Mouse (Mus musculus) layer of hippocampus, adult 2 months (tissue): ENCODE data around the gene Prkcg. TPM values are rescaled to one million over a fixed set of nuclear protein-coding genes. Genes with fewer than 3 reads are reported as not detected.
"Not testable (repeated sequence)": the region's sequence is repeated elsewhere in the genome, so short reads cannot be mapped to it uniquely, and the experiment has no call there.

Source experiments
- DNase-seq, 2 experiments: peaks; one replicate each; pipeline ENCODE4 v3.0.0; 2022; ENCODE audit warnings: low spot score in 2 of 2
- H3K27ac ChIP-seq: fragments of 200-600 bp; 2 replicates; pipeline ENCODE4 v1.8.1; 2022
- H3K4me3 ChIP-seq: fragments of 200-600 bp; 2 replicates; pipeline ENCODE4 v1.8.1; 2022; ENCODE audit warnings: mild to moderate bottlenecking
- CTCF ChIP-seq: fragments of 200-600 bp; conservative IDR thresholded peaks from 2 replicates; pipeline ENCODE4 v1.8.1; 2022; ENCODE audit warnings: antibody characterized with exemption, mild to moderate bottlenecking, moderate library complexity
- total RNA-seq, 2 experiments: library from RNA; stranded (reverse); gene quantifications; 2 replicates each; pipeline ENCODE4 v1.2.3; 2021

Prkcg gene
- total RNA-seq, 2 experiments from 2014 or later = 518 to 547 TPM

DNA sequence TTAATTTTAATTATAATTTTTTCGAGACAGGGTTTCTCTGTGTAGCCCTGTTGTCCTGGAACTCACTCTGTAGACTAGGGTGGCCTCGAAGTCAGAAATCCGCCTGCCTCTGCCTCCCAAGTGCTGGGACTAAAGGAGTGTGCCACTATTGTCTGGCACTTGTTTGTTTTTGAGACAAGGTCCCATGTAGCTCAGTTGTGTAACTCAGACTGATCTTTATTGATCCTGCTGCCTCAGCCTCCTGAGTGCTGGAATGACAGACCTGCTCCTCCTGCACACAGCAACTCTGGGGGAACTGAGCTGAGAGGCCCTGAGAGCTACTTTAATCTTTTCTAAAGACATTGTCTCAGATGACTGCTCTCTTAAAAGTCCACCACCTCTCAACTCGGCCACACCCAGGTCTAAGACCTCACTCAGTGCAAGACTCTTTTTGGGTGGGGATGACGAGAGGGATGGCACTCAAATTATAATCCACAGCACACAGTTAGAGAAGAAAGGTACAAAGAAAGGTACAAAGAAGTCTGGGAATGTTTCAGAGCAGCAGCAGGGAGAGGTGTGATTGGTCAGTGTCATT is 8.8 kb upstream of the Prkcg start:
- Histone ChIP-seq H3K4me3 (no peak overlapping the region), H3K27ac (peak overlapping the region; percentile 86)
- DNase-seq = peak in 1 of 2 experiments; percentile 9
- TF ChIP-seq CTCF = no peak

GRCm38 (mm10) chr7:3280654-3281153 is 8.3 kb upstream of the Prkcg start:
- no peak overlapping the region for H3K4me3 ChIP-seq
- DNase-seq = peak; percentile 56 to 71
- no peak for TF ChIP-seq CTCF
- H3K27ac ChIP-seq = peak overlapping the region; percentile 86

DNA sequence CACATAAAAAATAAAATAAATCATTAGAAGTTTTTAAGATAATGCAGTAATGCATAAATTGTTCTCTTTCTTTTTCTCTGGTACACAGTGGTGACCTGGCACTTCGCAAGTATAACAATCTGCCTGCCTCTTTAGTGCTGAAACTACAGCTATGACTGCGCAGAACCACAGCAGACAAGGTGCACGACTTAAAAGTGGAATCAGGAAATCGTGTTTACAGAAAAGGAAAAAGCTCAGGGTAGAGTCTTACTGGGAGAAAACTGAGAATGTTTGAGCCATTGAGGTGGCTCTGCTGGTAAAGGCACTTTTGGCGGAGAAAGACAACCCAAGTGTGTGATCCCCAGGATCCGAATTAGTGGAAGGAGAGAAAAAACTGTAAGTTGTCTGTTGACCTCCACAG is 7.2 kb upstream of the Prkcg start:
- Histone ChIP-seq H3K27ac (peak overlapping the region; percentile 86), H3K4me3 (no peak overlapping the region)
- no peak for TF ChIP-seq CTCF
- DNase-seq = peak in 1 of 2 experiments; percentile 3

DNA sequence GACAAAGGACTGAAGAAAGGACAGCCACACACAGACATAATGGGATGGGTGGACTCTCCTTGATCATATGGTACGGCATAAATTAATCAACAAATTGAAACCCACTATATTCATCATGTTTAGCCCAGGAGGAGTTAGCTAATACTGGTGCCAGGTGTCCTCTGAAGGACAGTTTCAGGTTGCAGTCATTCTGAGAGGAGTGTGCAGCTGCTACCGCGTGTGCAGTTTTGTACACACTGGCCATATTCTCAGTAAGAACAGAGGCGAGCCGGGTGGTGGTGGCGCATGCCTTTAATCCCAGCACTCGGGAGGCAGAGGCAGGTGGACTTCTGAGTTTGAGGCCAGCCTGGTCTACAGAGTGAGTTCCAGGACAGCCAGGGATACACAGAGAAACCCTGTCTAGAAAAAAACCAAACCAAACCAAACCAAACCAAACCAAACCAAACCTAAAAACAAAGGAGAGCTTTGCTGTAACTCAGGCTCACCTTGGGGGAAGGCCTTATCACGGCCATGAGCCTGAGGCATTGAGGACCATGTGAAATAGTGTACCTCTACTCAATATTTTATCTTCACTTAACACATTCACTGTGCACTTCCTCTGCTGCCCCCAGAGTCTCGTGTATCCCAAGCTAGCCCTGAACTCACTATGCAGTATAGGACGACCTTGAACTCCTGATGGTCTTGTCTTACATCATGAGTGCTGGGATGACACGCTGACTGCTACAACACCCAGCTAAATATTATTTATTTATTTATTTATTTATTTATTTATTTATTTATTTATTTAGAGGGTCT is 5.7 kb upstream of the Prkcg start:
- no peak for TF ChIP-seq CTCF
- H3K27ac ChIP-seq = no peak overlapping the region
- H3K4me3 ChIP-seq = no peak overlapping the region
- DNase-seq = peak in 1 of 2 experiments; percentile 3

DNA sequence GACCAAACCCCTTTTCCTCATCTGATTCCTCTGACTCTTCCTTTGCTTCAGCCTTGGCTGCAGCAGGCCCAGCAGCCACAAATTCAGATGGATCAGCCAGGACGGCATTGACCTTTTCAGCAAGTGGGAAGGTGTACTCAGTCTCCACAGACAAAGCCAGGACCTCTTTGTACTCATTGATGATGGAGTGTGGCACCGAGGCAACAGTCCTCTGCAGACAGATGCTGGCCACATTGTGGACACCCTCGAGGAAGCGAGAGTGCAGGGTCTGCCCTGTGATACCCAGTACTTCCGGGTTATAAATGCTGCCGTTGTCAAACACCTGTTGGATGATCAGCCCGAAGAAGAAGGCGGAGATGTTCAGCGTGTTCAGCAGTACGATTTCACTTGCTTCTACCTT is 4.4 kb upstream of the Prkcg start:
- no peak for DNase-seq
- H3K4me3 ChIP-seq = no peak overlapping the region
- no peak overlapping the region for H3K27ac ChIP-seq
- no peak for TF ChIP-seq CTCF

- no peak overlapping the region for H3K27ac ChIP-seq
- no peak overlapping the region for H3K4me3 ChIP-seq
- TF ChIP-seq CTCF = no peak
- no peak for DNase-seq
Observed at GRCm38 (mm10) chr7:3286036-3286435, 2.9 kb upstream of the Prkcg start.

DNA sequence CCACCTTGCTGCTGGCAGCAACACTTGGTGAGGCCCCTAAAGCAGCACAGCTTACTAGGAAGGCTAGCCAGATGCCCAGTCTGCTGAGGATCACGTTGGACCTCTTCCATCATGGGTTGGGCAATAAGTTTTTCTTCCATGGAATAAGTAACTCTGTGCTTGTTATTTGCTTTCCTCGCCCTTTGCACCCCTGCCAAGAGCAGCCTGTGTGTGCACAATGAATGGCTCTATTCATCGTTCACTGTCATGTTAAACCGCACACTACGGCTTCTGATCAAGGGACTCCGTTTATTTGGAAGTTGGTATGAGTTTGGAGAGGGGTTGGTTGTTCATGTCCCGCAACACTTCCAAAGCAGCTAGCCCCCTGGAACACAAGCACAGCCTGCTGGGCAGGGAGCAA is 1.8 kb upstream of the Prkcg start:
- H3K4me3 ChIP-seq = no peak overlapping the region
- peak in 1 of 2 experiments; percentile 8 for DNase-seq
- no peak overlapping the region for H3K27ac ChIP-seq
- no peak for TF ChIP-seq CTCF

GRCm38 (mm10) chr7:3290257-3291033 is 1.5 kb downstream of the Prkcg start:
- no peak for TF ChIP-seq CTCF
- peak; percentile 81 to 92 for DNase-seq
- H3K4me3 ChIP-seq = peak overlapping the region; percentile 79
- peak overlapping the region; percentile 94 for H3K27ac ChIP-seq

DNA sequence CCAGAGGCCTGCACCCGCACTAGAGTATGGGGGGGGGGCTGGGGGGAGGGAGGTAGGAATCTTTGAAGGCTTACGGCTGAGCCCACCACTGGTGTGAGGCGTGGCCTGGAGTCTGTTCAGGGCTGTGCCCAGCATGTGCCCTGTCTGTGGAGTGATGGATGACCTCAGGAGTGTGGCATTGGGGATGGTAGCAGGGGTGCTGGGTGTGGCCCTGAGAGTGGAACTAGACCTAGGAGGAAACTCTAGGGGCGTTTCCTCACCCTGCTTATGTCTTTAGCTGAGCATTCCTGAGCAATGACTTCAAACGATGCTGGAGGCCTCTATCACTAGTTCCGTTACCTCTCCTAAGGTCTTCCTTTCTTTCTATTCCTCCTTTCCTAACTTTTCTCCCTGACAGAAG is 2.2 kb downstream of the Prkcg start:
- Histone ChIP-seq H3K4me3 (peak overlapping the region; percentile 79; the same call in 1 of the 2 replicates), H3K27ac (0 out of 2 replicates have a peak overlapping the region, but pooled peaks have one; percentile 25)
- DNase-seq = peak in 1 of 2 experiments; percentile 5
- no peak for TF ChIP-seq CTCF

DNA sequence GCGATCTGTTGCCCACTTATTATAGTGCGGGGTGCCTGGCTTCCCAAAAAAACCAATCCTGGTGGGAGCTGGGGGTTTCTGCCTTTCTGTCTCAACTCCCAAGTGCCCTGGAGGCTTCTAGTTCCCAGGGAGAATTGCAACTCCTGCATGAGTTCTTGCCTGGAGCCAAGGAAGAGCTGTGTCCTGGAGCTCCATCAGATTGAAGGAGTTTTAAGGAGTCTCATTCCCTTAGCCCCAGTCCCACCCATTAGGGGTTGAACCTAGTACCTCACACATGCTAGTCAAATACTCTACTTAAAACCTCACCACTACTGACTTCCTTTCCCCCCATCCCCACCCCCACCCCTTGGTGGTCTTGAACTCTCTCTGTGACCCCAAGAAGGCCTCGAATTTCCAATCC is 2.8 kb downstream of the Prkcg start:
- Histone ChIP-seq H3K27ac (0 out of 2 replicates have a peak overlapping the region, but pooled peaks have one; percentile 25), H3K4me3 (no peak overlapping the region)
- no peak for TF ChIP-seq CTCF
- peak in 1 of 2 experiments; percentile 7 for DNase-seq

GRCm38 (mm10) chr7:3292271-3292670 is 3.3 kb downstream of the Prkcg start:
- H3K4me3 ChIP-seq, DNase-seq: not testable (repeated sequence)
- H3K27ac ChIP-seq = 0 out of 2 replicates have a peak overlapping the region, but pooled peaks have one; percentile 25

GRCm38 (mm10) chr7:3292791-3293190 is 3.8 kb downstream of the Prkcg start:
- TF ChIP-seq CTCF = no peak
- peak overlapping the region; percentile 61; the same call in 1 of the 2 replicates for H3K27ac ChIP-seq
- no peak for DNase-seq
- peak overlapping the region; percentile 35 for H3K4me3 ChIP-seq

DNA sequence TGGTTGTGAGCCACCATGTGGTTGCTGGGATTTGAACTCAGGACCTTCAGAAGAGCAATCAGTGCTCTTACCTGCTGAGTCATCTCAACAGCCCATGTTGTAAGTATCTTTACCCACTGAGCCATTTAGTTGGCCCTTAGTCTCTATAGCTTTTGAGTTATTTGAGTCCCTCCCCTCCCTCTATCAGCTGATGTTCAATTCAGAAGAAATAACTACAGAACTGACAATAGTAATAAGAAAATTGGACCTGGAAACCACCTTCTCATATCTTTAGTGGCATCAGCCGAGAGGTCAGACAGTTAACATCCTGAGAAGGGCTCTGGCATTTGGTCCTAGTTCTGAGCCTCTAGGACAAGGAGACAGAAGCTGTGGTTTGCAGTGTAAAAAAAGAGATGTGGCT is 5.8 kb downstream of the Prkcg start:
- H3K4me3 ChIP-seq = no peak overlapping the region
- DNase-seq = no peak
- no peak for TF ChIP-seq CTCF
- no peak overlapping the region for H3K27ac ChIP-seq
